Mouse (Mus musculus): Measurements from ENCODE around the gene Nsd2.

Gene Nsd2

DNA sequence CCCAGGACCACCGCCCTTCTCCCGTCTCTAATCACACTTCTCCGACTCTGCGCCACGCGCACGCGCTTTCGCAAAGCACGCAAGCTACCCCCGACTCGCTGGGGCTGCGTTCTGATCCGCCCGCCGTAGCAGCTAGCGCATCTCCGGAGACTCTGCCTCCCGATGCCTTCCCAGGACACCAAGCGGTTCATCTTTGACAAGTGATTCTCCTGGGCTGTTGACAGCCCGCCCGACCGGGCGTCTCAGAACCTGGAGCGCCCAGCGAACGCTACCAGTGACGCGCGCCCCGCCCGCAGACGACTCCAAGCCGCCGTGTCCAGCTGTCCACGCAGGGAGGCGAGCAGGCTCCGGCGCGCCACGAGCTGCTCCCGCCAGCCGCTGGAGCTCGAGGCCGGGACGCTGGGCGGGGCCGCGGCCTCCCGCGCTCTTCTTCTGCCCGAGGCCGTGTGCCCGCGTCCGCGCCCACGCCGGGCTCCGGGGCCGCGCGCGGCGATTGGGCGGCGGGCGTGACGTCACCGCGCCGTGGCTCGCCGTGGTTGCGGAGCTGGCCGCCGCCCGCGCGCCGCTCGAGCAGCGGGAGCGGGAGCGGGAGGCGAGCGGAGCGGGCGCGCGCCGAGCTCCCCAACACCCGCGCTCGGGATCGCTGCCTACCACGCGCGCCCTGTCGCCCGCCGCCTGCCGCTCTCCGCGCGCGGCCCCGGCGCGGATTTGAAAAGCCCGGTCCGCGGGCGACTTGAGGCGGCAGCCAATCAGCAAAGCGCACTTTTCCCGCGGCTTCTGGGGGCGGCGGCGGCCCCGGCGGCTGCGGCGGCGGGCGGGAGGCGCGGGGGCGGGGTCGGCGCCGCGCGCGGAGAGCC is at the start of gene Nsd2:
Gene Nsd2, plus strand, starts transcription at position 850 of the 857 bp plus-strand sequence.
- POLR2A ChIA-PET, result interaction anchor here (0.6 to 3.1 kb wide), 22 partner anchors 10 to 467 kb away, joined by 3 to 25 read pairs (median 4); partner anchors contain the start of genes Letm1 (in 2 of the 4), Nelfa (in 2 of the 4), Slbp (in 2 of the 4) and Fam53a (in 1 of the 4)
- CTCF ChIA-PET, result interaction anchor here in 2 of 4 experiments (0.7 to 1.2 kb wide), 3 partner anchors 142 to 1792 kb away, joined by 3 to 5 read pairs (median 3); no protein-coding TSS in a partner anchor

DNA sequence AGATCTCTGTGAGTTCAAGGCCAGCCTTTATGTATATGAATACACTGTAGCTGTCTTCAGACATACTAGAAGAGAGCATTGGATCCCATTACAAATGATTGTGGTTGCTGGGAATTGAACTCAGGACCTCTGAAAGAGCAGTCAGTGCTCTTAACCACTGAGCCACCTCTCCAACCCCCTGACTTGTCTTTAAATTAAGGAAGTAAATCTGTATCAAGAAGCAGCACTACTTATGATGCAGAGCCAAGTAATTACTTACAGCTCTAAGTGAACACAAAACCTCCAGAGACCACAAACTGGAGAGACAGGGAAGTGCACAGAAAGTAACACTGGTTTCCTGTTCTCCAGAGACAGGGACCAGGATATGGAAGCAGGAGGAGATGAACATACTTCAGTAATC is 43.3 kb upstream of the Nsd2 start:
- ChIA-PET CTCF (no interaction called here), POLR2A (interaction anchor here in 1 of 4 experiments (1.9 kb wide), 1 partner anchor 17 kb away, joined by 5 read pairs; no protein-coding TSS in a partner anchor)

DNA sequence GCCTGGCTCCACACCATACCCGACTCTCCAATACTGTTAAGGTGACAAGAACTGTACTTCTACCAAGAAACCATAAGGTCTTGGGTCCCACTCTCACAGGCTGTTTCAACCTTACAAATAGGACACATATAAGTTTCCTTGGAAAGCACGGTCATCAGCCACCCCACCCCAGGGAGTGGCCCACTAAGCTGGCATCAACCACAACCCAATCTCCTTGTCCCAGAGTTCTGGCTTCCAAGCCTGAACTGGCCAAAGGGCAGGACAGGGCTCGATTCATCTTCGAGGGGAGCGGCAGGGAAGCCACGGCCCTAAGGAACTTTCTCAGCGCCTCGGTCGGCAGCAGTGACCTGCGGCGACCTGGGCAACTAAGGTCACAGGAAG is 38.6 kb upstream of the Nsd2 start:
- ChIA-PET POLR2A (interaction anchor here (0.6 to 2.8 kb wide), 61 partner anchors 10 to 1323 kb away, joined by 3 to 40 read pairs (median 5); partner anchors contain the start of genes Slbp (in 3 of the 4), Tacc3 (in 2 of the 4), Fam53a (in 1 of the 4) and Gm9903 (in 1 of the 4)), CTCF (interaction anchor here in 2 of 4 experiments (0.7 to 1.7 kb wide), 4 partner anchors 14 to 878 kb away, joined by 3 to 7 read pairs (median 3); partner anchors contain the start of genes Grk4 (in 1 of the 2) and Nop14 (in 1 of the 2))

DNA sequence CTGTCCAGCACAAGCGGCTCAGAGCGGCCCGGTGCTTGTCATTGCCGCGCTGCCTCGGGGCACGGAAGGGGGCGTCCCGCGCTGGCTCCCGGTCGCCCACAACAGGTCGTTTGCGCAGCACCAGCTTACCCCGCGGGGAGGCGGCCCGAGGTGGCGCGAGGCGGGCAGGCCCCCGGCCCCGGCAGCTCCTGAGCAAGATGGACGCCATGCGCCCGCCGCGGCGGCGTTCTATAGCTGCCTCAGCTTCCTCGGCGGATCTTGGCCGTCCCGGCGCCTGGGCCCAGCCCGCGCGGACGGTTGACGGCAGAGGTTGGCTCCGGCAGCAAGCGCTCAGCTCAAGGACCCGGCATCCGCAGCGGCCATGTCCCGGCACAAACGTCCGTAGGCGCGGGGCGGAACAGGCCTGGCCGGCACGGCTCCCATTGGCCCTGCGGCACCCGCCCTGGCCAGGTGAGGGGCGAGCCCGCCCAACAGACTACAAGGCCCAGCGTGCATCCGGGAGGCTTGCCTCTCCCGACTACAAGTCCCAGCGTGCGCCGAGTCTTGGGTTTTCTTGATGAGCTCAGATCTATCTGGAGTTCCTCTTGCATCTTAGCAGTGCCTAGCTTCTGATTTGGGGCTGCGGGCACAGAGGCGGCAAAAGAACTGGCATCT is 38.1 kb upstream of the Nsd2 start, which contains the start of gene Letm1:
Gene Letm1, minus strand, starts transcription at position 473 of the 654 bp plus-strand sequence.
- ChIA-PET POLR2A (interaction anchor here (0.5 to 2.8 kb wide), 87 partner anchors 9 to 1322 kb away, joined by 3 to 40 read pairs (median 4); partner anchors contain the start of genes Slbp (in 3 of the 4), Grk4 (in 2 of the 4), Nop14 (in 2 of the 4) and Rnf4 (in 2 of the 4)), CTCF (interaction anchor here in 2 of 4 experiments (0.7 to 1.7 kb wide), 5 partner anchors 14 to 878 kb away, joined by 3 to 7 read pairs (median 3); partner anchors contain the start of genes Grk4 (in 1 of the 2) and Nop14 (in 1 of the 2))

DNA sequence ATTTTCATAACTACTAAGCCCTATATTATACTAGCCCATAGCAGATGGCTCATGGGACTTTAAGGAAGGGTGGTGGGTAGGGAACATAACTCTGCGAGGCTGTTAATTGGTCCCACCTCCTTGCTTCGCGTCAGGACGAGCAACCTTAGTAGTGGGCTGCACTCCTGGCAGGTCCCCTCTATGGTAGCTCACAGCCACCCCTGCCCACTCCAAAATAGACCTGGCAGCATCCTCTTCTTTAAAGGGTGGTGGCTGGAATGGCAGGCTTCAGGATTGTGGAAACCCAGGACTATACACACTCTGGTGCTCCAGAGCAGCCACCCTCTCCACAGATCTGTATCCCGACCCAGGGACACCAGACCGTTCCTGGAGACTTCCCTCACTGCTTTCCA is 37.5 kb upstream of the Nsd2 start:
- ChIA-PET POLR2A (interaction anchor here in 3 of 4 experiments (0.5 to 2.8 kb wide), 78 partner anchors 8 to 1706 kb away, joined by 3 to 40 read pairs (median 4); partner anchors contain the start of genes Grk4 (in 2 of the 3), Nop14 (in 2 of the 3), Rnf4 (in 2 of the 3) and Slbp (in 2 of the 3)), CTCF (interaction anchor here in 2 of 4 experiments (0.7 to 1.7 kb wide), 5 partner anchors 13 to 91 kb away, joined by 3 to 7 read pairs (median 3); no protein-coding TSS in a partner anchor)

DNA sequence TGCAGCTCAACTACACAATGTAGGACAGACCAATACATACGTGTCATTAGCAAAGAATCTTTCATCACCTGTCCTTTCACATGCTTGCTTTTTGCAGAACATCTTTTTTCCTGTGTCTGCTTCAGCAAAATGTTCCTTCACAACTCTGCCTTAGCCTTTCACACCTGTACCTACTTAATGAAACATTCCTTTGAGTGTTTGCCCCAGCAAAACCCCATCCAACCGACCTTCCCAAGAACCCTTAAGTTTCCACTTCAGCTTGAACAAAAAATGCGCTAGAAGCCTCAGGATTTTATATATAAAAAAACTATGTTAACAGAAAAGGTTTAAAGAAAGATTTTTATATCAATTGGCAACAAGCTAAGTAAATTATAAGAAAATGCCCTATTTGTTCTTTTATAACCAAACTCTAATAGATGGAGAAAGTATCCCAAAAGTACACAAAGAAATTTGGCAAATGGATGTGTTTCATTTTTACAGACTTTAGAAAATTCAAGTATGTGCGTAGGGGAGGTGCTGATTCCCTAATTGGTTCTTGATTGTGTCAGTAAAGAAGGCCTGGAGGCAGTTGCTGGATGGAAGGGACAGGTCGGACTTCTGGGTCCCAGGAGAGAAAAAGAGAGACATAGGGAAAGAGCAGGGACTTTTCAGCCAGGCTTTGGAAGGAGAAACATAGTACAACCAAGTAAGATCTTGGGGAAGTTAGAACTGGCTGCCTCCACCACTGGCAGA is 28.4 kb upstream of the Nsd2 start:
- CTCF ChIA-PET, result no interaction called here
- POLR2A ChIA-PET, result interaction anchor here in 2 of 4 experiments (0.6 to 5.7 kb wide), 5 partner anchors 9 to 75 kb away, joined by 3 to 20 read pairs (median 4); partner anchors contain the start of gene Letm1 (in 2 of the 2)

DNA sequence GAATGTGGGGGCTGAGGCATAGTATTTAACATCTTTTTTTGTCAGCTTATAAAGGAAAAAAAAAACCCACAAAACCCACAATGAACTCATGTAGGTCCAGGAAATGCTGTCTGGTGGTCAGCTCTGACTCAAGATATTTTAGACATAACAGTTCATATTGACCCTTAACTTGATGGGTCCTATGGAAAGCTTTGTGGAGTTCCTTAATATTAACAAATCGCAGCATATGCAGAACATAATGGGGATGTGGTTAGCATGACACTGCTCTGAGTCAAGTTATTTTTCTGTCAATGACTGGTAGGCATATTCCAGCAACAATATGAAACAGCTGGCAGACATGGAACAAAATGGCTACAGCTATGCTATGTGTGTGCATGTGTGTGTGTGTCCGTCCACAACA is 17.2 kb upstream of the Nsd2 start:
- CTCF ChIA-PET, result no interaction called here
- POLR2A ChIA-PET, result interaction anchor here in 1 of 4 experiments (1.1 to 1.3 kb wide), 2 partner anchors 20 to 77 kb away, joined by 3 read pairs; partner anchors contain the start of gene Letm1

DNA sequence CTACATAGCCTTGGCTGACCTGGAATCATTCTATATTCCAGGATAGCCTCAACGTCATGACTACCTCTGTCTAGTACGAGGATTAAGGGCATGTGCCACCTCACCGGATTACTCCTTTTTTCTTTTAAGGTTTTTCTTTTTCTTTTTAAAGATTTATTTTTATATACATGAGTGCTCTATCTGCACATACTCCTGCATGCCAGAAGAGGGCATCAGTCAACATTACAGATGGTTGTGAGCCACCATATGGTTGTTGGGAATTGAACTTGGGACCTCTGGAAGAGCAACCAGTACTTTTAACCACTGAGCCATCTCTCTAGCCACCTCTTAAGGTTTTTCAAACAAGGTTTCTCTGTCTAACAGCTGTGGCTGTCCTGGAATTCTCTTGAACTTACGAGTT is 9.0 kb upstream of the Nsd2 start:
- POLR2A ChIA-PET, result no interaction called here

DNA sequence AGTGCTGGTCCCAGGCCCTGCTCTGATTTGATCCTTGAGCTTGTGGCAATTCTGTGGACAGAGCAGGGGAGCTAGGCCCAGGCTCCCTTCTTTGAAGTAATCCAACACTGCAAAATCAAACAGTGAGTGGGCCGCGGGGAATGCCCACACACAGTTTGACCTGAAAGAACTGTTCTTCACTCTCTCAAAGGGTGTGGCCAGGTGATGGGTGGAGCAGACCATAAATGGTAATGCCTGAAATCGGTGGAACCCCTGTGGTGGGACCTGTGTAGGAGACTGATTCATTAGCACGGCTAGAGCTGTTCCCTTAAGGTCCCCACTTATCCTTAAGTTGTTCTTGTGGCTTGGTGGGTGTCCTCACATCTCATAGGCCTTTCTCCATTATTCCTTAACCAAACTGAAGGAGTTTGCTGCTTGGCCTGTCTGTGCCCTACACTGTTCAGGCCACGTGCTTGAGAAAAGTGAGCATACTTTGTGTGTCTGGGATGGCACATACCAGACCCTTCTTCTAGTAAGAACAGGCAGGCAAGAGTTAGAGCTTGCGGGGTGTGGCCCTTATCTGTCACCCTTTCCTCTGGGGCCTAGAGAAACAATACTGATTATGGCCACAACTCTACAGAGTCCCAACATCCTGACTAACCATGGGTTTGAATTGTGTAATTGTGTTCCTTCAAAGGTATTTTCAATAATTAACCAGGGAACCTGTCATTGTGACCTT is 4.4 kb upstream of the Nsd2 start:
- POLR2A ChIA-PET, result interaction anchor here in 3 of 4 experiments (0.5 to 1.2 kb wide), 10 partner anchors 9 to 158 kb away, joined by 3 to 4 read pairs (median 3); partner anchors contain the start of genes Letm1 (in 2 of the 3), Nelfa (in 1 of the 3), Tacc3 (in 1 of the 3) and Tmem129 (in 1 of the 3)
- CTCF ChIA-PET, result interaction anchor here in 1 of 4 experiments (0.6 kb wide), 1 partner anchor 588 kb away, joined by 4 read pairs; no protein-coding TSS in a partner anchor

More for the DNA sequence above, 9.0 kb upstream of the Nsd2 start:
- CTCF ChIA-PET, result interaction anchor here (0.6 to 1.3 kb wide), 5 partner anchors 29 to 547 kb away, joined by 3 to 11 read pairs (median 3); partner anchors contain the start of gene Letm1 (in 1 of the 4)

DNA sequence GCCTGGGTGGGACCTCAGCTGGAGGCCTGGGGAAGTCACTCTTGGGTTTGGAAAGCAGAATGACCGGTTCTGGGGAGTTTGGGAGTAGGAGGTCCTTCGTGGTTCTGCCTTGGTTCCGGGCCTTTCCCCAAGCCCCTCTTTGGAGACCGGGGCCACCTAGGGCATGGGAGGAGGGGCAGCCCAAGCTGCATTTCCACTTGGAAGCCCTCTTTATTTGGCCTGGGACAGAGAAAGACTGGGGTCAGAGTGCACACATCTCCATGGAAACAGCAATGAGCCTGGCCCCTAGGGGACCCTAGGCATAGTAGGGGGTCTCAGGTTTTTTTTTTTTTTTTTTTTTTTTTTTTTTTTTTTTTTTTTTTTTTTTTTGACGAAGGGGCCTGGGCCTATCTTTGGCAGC is 2.4 kb upstream of the Nsd2 start:
- CTCF ChIA-PET, result interaction anchor here in 1 of 4 experiments (0.6 kb wide), 1 partner anchor 483 kb away, joined by 4 read pairs; no protein-coding TSS in a partner anchor
- POLR2A ChIA-PET, result interaction anchor here in 3 of 4 experiments (0.6 to 3.1 kb wide), 6 partner anchors 12 to 1366 kb away, joined by 3 to 25 read pairs (median 4); partner anchors contain the start of genes Letm1 (in 1 of the 3) and Nelfa (in 1 of the 3)

DNA sequence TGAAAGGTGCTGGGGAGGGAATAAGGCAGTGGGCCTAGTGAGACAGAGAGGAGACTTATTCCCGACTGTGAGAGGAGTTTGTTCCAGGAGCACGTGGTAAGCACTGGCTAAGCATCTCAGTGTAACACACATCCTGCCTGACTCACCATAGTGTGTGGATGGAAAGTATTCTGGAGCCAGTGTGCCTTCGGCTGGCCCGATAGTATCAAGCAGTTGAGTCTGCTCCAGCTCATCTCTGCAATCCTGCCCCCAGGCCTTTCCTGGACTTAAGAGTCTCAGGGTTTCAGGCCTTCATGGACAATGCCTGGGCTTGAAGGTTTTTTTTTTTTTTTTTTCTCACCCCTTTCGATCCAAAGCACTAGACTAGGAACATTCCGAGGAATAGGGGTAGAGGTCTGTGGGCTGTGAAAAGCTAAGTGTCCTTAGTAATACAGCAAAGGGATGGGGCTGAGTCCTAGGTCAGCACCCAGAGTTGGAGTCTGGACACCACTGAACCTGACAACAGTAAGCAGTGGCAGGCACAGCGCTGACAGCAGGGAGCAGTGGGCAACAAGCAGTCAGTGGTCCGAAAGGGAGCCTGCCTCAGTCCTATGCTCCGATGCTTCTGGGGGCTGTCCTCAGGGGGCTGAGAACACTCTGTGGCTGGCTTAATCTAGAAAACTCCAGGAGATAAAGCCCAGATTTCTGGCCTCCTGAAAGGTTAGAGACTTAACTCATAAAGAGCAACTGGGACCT is 1.2 kb upstream of the Nsd2 start:
- CTCF ChIA-PET, result interaction anchor here in 2 of 4 experiments (0.6 to 1.2 kb wide), 3 partner anchors 141 to 1994 kb away, joined by 3 to 6 read pairs (median 5); no protein-coding TSS in a partner anchor
- POLR2A ChIA-PET, result interaction anchor here (0.5 to 3.1 kb wide), 28 partner anchors 9 to 636 kb away, joined by 3 to 25 read pairs (median 4); partner anchors contain the start of genes Letm1 (in 3 of the 4), Nelfa (in 2 of the 4), Slbp (in 2 of the 4) and Fam53a (in 1 of the 4)

DNA sequence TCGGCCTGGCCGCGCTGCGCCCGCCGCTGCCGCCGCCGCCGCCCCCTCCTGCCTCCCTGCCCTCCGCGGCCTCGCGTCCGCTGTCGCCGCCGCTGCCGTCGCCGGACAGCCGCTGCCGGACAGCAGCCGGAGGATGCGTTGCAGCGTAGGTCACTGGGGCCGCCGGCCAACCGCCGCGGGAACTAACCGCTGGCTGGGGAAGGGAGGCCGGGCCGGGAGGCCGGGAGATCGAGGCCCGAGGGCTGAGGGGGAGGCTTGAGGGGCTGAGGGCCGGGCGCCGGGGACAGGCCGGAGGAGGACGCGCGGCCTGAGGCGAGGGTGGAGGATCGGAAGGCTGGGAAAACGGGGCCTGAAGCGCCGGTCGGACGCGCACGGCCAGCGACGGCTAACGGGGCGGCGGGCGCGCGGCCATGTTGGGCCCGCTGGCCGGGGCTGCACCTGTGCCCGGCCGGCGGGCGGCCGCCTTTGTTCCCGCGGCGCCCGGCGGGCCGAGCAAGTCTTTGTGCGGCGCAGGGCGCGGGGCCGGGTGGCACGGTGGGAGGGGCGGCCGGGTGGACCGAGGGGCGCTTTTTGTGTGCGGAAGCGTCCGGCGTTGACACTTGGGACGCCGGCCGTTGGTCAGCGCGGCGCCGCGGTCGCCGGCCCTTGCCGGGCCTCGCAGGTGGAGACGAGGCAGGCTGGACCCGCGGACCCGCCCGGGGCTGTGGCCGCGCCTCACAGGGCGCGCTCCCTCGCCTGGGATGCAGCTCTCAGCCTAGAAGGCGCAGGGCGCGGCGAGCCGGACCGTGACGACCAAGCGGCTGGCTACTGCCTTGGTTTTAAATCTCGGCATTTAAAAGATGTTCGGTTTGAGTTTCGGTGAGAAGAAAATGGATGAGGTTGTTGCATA is 452 bp downstream of the Nsd2 start:
- ChIA-PET CTCF (interaction anchor here in 3 of 4 experiments (0.6 to 1.2 kb wide), 5 partner anchors 114 to 741 kb away, joined by 3 to 5 read pairs (median 3); no protein-coding TSS in a partner anchor), POLR2A (interaction anchor here (0.6 to 3.1 kb wide), 18 partner anchors 9 to 466 kb away, joined by 3 to 25 read pairs (median 4); partner anchors contain the start of genes Nelfa (in 2 of the 4), Fam53a (in 1 of the 4), Gm9903 (in 1 of the 4) and Letm1 (in 1 of the 4))

DNA sequence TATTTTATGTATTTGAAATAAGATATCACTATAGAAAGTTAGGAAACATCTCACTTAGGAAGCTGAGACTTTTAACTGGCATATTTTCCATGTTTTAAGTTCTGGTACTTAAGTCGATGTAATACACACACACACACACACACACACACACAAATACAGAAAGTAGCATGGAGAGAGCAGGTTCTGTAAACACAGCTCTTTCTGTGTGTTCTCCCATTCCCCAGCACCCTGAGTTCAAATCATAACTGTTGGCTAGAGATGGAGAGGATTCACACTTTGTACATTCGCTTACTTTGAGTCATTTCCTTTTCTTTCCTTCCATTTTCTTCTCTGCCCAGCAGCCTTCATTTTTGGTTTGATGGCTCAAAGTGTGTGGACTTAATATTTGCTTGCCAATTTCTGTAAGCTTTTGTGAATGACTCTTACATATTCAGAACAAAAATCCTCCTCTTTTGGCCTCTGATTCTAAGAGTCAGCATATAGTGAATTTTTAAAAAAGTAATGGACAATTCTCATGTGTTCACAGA is 1.4 kb downstream of the Nsd2 start:
- CTCF ChIA-PET, result interaction anchor here in 1 of 4 experiments (0.6 to 0.7 kb wide), 2 partner anchors 308 to 512 kb away, joined by 3 read pairs; no protein-coding TSS in a partner anchor
- POLR2A ChIA-PET, result interaction anchor here in 2 of 4 experiments (0.6 to 1.6 kb wide), 10 partner anchors 14 to 192 kb away, joined by 3 to 5 read pairs (median 4); partner anchors contain the start of genes Fam53a (in 1 of the 2), Gm9903 (in 1 of the 2) and Letm1 (in 1 of the 2)

DNA sequence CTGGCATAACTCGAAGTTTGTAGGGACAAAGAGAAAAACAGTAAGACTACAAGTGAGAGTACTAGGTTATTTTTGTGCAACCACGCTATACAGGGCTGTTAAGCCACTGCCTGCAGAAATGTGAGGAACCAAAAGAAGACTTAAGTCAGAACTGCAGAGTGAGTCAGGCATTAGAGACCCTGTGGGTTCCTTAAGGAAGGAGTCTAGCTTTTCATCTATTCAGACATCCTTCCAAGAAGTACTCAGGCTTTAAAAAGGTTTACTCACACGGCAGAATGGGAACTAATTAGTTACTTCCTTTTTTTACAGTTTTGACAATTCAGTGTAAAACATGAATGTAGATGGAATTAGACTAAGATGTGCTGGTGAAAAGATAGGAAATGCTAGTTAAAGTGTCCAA is 1.9 kb downstream of the Nsd2 start:
- POLR2A ChIA-PET, result interaction anchor here in 2 of 4 experiments (0.6 to 1.6 kb wide), 9 partner anchors 11 to 193 kb away, joined by 3 to 5 read pairs (median 4); partner anchors contain the start of genes Fam53a (in 1 of the 2), Gm9903 (in 1 of the 2), Letm1 (in 1 of the 2) and Slbp (in 1 of the 2)
- CTCF ChIA-PET, result no interaction called here
